Mouse (Mus musculus): ENCODE results near the gene Otulinl.
"Not testable (repeated sequence)": the region's sequence is repeated elsewhere in the genome, so short reads cannot be mapped to it uniquely, and the experiment has no call there.

Otulinl gene

DNA sequence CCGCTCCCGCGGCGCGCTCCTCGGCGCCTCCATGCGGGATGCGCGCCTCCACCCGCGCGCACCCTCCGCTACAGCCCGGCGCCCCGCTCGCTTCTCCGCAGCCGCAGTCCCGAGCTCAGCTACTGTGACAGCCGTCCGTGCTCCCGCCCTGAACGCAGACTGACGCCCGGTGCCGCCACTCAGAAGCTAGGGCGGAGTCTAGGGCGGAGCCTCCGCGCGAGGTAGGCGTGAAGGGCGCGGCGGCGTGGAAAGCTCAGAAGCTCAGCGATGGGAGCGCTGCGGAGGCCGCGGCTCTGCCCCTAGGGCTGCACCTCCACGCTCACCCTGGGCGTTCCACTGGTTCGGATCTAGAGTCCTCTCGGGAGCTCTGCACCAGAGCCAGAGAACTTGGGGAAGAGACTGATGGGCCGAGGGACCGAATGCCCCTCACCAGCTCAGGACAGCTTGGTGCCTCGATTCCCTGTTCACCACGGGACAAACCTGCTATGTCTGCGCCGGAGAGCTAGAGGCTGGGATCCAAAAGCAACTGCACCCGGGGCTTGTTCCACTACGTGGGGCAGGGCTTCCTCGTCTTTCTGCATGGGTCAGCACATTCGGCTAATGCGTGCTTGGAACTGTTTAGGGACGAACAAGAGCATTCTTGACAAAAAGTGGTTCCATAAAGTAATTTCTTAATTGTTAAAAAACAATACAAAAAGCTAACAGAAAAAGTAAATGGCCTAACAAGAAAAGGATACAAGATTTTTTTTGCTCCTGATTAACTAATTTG lies at the start of gene Otulinl:
Gene Otulinl (minus strand): TSS at position 161 of the 769 bp plus-strand sequence.
- in situ Hi-C loops (cut with MboI, MseI) = no loop called here

DNA sequence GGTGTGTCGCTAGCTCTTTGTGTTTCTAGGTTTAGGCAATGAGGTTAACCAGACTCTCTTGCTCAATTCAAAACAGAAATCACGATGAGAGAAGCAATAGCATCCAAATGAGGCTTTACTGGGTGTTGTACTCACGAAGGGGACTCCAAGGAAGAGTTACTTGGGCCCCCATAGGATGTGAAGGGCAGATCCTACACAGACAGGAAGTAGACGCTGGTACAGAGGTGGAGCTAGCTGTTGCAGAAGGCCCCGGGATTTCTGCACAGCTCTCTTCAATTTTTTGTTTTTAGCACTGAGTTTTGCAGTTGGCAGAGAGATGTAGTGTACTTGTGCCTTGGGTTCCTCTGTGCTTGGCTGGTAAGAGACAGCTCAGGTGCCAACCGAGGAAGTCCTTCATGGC lies 44.8 kb upstream of the Otulinl start:
- in situ Hi-C loops (cut with MboI, MseI) = no loop called here

DNA sequence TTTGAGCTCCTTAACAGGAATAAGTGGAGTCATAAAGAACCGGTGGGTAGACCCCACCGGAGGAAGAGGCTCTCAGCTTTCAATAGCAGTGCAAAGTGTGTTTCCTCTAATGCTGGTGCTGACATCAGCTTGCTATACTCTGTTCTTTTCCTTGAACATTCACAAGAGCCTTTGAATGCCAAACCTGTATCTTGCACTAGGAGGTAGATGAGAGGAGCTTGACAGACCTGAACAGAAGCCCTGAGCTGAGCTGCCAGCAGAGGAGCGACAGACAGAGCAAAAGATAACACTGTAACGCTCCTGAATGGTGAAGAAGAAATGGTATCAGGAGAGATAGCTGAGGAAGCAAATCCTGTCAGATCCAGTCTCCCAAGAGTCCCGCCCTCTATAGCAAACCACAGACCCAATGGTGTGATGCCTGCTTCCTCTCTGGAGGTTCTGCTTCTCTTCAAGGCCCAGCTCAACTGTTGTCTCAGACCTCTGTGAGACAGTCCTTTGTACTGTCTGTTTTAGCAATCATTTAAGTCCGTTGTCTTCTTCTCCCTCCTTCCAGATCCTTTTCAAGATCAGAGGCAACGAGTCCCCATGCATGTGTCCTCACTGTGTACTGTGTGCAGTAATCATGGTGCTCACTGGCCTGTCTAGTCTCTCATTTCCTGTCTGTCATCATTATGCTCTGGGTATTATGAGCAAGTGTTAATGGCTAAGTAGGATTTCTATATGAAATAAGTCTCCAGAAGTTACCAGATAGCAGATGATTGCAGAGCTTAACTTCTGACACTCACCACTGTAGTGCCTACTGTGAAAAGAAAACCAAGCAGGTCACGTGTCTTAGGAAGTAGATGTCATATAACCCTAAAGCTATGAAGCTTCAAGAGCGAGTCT lies 43.7 kb upstream of the Otulinl start:
- in situ Hi-C loops (cut with MboI, MseI) = no loop called here

DNA sequence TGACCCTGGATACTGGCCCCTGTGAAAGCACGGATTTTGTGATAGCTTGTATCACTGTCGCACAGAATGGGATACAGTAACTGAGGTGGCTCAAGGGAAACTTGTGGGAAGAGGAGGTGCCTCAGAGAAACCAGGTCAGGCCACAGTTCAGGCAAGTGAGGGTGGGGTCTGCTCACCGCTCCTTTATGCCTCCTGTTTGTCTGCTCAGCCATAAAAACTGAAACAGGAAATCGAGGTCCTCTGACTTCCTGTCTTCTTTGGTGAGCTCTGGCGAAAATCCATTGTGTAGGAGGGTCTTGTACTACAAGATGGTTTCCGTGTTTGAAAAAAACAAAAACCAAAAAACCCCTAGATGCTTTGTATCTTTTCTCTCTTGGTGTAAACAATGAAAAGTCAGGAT lies 42.9 kb upstream of the Otulinl start:
- in situ Hi-C loops (cut with MboI, MseI) = no loop called here

DNA sequence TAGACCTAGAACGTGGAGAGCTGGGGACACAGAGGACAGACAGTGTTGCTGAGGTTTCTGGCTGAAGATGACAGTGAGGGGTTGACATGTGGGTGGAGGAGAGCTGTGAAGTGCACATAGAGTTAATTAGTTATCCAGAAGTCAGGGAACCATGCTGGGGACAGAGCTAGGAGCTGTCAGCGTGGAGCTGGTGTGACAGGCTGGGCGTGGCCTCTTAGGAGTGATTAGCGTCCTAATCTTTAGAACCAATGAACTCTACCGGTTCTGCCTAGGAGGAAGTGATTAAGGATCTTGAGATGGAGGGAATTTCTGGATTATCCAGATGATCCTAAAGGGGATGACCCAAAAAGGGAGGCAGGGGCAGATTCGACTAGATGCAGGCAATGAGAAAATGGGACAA lies 42.4 kb upstream of the Otulinl start:
- in situ Hi-C loops (cut with MboI, MseI) = no loop called here

DNA sequence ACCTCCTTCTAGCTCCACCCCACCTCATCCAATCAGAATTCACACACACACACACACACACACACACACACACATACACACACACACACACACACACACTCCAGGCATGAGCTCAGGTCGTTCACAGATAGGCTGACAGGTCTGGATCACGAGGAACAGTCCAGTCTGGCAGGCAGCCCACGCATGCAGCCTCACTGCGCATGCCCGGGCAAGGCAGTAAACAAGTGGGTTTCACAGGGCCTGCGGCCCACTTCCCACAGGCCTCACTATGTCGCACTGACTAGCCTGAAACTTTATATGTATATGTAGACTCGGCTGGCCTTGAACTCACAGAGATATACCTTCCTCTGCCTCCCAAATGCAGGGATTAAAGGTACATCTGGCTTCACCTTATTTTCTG lies 38.9 kb upstream of the Otulinl start:
- in situ Hi-C loops (cut with MboI, MseI) = not testable (repeated sequence)

DNA sequence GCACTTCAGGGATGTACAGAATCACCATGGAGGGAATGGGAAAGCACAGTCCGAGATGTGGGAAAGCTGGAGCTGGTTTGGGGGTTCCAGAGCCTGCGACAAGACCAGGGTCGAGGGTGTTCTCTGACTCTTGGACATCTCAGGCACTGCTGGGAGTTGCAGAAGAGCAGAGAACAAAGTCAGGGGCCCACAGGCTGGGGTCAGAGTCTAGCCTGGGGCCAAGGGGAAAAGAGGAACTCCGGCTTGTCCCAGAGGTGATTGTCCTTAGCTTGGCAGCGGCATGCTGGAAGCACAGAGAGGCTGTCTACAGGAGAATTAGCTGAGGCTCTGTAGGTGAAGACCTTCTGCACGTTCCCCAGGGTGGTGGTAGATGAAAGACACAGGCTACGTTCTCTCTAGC lies 37.3 kb upstream of the Otulinl start:
- in situ Hi-C loops (cut with MboI, MseI) = loop anchor here (5.0 to 10.0 kb wide), 2 partner anchors 61 to 394 kb away; no protein-coding TSS in a partner anchor

DNA sequence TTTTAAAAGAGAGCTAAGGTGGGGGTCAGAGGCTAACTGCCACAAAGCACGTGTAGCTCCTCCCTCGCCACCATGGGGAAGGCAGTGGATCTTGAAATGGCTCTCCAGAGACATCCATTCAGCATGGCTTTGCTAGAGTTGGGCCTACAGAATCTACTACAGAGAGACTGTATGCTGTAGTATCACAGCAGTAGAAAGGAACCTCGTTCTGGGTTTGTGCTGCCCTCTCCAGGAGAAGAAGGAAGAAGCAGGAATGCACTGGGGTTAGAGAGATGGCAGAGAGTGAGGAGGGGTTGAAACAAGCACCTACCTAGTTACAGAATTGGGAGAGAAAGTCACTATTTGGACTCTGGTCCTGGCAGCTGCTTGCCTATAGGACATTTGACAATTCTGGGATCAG lies 34.0 kb upstream of the Otulinl start:
- in situ Hi-C loops (cut with MboI, MseI) = loop anchor here (5.0 to 10.0 kb wide), 2 partner anchors 58 to 391 kb away; no protein-coding TSS in a partner anchor

DNA sequence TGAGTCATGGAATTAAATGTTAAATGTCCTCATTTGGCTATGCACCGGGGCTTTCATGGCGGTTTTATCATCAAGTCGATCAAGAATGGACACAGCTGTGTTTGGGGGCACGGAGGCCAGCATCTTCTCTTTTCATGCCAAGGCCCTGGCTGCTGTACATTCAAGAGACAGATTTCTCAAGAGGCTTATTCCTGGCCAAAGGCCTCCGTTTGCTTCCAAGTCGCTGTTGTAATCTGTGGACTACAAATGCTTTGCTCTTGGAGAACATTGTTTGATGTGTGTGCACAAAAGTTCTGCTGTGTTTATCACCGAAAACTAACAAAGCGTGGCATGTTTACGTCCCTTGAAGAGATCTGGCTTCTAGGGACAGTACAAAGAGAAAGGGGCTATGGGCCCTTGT lies 29.3 kb upstream of the Otulinl start:
- in situ Hi-C loops (cut with MboI, MseI) = loop anchor here (10.0 kb wide), 1 partner anchor 386 kb away; no protein-coding TSS in a partner anchor

DNA sequence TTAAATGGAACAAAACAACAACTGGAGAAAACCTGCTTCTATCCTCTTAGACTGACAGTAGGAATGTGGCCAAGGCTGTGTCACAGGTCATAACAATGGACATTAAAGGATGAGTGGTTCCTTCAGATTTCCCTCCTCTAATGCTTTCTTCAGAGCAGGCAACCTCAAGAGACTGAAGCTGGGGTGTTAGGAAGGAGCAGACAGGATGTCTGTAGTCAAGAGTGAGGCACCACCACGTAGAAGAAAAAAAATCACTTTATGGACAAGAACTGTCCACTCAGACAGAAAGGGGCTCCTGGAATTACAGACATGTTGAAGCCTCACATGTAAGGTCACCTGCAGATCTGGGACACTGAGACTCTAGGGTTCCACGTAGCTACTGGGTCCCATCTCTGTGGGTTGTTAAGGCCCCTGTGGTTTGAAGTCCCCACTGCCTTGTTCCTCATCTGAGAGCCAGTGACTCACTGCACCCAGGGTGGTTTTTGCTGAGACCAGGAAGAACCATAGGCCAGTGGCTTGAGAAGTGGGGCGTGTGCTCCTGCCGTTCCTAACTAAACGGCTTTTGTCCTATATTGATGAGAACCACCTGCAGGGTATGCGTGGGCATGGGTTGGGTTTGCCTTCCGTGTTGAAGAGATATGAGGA lies 27.7 kb upstream of the Otulinl start:
- in situ Hi-C loops (cut with MboI, MseI) = no loop called here

DNA sequence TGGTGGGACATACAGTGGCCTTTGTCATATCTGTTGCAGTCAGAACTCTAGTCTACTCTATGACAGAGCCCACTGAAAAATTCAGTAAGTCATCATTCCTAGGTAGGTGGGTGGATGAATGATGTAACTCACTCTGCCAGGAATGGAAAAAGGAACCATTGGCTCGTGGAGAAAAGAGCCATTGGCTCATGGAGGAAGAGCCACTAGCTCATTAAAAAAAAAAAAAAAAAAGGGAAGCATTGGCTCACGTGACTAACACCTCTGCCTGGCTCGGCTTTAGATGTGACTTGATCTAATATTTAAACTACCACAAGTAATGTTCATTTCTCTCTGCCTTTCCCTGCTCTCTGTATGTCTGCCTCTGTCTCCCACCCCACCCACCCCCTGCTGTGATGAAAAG lies 27.1 kb upstream of the Otulinl start:
- in situ Hi-C loops (cut with MboI, MseI) = no loop called here

DNA sequence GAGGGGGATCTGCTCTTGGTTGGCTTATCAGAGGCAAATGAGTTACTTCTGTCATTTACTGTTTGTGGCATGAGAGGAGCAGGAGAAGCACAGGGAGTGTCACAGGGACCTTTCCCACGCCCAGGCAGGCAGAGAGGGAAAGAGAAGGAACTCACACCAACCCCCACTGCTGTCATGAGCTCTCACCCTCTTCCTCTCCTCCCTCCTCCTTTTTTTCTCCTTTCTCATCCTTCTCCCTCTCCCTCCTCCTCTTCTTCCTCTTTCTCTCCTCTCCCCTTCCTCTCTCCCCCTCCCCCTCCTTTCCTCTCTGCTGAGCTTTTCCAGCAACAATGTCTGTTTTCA lies 21.6 kb upstream of the Otulinl start:
- in situ Hi-C loops (cut with MboI, MseI) = no loop called here

DNA sequence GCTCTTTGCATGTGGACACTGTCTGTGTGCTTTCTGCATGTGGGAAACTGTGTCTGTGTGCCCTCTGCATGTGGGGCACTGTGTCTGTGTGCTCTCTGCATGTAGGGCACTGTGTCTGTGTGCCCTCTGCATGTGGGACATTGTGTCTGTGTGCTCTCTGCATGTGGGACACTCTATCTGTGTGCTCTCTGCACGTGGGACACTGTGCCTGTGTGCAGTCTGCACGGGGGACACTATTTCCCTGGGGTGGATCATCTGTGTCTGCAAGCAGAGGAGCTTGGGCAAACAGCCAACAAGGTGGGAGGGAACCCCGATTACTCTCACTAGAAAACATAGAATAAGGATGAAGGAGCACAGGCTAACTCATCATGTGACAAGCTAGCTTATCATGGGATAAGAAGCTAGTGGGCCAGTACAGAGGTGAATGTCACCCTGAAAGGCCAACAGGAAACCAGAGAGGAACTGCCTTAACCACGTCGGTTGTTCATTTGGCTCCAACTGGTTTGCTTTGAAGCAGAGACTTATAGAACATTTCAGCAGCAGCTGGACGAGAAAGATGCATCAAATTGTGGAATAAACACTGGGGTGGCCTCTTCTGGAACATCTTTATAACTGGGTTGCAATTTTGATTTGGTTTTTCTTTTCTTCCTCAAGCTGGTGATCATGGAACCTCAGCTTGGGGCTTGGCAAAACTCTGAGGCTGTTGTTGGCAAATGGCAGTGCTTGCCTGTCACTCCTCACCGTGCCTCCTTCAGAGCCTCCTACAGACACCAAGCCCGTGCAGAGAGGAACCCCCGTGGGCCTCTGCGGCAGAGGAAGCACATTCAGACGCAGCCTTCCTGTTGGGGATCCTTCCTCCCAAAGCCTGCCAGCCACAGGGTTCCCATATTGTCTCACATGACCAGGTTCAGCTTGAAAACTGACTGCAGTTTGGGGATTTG lies 20.9 kb upstream of the Otulinl start:
- in situ Hi-C loops (cut with MboI, MseI) = no loop called here

DNA sequence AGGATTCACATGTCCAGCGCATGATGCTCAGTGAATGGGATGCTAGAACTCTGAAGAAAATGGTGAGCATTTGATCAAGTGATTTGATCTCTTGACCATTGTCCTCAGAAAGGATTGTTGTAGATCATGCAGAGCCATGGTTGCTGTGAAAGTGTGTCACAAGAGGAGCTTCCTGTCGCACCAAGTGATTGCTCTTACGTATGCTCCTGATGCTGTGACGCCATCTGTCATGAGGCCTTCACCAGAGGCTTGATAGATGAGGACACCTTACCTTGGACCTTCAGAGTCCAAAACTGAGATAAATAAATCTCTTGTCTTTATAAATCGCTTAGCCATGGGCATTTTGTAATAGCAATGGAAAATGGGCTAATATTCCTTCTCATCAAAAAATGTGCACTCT lies 16.3 kb upstream of the Otulinl start:
- in situ Hi-C loops (cut with MboI, MseI) = no loop called here

DNA sequence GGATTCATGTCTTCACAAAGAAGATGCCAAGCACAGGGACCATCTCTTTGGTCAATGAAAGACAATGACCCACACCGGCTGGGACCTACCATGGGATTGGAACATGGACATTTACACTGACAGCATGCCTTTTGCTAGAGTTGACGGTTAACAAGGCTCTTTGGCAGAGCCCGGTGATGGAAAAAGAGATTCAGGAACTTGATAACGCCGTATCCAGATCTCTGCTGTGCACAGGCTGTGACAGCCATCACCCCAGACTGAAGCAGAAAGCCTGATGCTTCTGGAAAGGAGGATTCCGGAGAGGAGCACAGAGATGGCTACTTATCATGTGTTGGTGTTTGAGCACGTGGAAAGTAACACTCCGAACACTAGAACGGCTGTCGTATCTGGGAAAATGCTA lies 11.9 kb upstream of the Otulinl start:
- in situ Hi-C loops (cut with MboI, MseI) = no loop called here

DNA sequence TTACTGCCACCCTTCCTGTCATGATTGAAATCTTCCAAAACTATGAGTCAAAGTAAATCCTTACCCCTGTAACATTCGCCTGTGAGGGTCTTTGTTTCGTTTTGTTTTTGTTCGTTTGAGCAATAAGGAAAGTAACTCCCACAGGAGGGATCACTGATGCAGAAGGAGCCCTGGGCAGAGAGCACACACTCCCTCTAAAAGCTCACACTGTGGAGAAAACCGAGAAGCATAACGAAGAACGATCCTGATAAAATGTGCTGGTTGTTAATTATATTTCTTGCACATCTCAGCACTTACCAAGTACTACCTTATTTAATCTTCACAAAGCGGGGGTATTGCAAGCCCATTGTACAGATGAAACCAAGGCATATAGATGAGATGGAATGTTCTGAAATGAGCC lies 10.8 kb upstream of the Otulinl start:
- in situ Hi-C loops (cut with MboI, MseI) = no loop called here

DNA sequence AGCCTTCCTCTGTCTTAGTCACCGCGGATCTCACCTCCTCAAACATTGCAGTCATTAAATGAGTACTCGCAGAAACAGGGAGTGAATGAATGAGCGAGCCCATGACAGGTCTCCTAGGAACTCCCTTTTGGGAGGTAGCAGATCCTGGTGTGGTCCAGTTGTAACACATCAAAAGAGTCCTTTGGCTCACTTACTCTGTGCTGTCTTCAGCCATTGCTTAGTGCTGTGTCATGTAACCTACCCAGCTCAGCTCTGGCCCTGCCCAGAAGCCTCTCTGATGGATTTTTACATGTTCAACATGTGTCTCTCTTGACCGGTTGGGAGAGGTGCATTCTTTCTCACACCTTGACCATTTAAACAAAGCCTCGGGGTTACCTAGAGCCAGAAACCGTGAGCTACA lies 9.8 kb upstream of the Otulinl start:
- in situ Hi-C loops (cut with MboI, MseI) = no loop called here

DNA sequence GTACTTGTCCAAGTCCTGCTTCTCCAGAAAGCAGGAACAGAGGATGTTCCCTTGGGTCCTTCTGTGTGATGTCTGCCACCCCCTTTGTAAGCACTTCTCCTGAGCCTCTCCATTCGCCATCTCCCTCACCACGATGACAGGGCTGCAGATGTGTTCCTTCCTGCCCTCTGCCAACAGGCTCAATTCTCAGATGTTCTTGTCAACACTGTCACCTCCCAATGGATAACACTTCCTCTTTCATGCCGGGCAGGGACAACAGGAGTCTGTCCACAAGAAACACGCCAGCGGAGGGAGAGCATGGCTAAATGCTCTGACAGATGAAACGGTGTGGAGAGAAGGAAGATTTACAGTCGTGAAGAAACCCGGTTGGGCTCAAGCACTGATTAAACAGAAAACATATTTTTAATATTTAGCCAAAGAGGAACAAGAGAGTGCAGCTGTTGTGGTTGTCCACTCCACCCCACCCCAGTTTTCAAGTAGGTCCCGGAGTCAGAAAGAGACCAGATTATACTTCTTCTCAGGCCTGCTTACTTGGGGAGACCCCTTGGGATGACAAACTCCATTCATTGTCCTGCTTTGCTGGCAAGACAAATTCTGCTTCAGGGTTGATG lies 6.8 kb upstream of the Otulinl start:
- in situ Hi-C loops (cut with MboI, MseI) = no loop called here

DNA sequence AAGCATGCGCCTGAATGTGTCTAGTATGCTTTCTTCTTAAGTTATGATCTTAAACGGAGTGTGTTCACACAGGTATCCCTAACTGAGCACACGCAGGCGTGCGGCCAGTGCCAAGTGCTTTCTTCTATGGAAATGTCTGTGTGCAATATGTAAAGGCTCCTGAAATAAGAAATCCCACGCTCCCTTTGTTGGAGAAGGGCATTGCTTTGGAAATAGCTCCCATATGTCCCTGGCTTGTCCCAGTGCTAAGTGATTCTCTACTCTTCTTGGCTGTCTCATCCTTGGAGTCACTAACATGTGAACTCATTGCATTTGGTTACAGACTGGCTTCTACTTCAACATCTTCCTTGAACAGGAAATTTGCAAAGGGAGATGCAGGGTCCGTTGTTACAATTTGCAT lies 3.4 kb upstream of the Otulinl start:
- in situ Hi-C loops (cut with MboI, MseI) = no loop called here

DNA sequence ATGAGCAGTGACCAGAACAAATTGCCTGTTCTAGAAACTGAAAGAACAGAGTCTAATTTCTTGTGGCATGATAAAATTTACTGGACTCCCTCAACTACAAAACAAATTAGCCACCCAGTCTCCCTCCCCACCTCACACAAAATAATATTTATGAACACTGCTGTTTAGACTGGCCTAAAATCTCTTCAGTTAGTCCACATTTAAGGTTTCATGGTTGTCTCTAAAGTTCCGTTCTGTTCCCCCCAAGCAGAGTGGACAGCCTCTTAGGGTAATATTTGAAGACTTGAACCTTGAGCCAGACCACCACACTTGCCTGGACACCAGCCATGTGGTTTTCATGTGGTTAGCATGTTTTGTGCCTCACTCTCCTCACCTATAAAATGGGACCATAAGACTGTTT lies 1.8 kb upstream of the Otulinl start:
- in situ Hi-C loops (cut with MboI, MseI) = no loop called here

DNA sequence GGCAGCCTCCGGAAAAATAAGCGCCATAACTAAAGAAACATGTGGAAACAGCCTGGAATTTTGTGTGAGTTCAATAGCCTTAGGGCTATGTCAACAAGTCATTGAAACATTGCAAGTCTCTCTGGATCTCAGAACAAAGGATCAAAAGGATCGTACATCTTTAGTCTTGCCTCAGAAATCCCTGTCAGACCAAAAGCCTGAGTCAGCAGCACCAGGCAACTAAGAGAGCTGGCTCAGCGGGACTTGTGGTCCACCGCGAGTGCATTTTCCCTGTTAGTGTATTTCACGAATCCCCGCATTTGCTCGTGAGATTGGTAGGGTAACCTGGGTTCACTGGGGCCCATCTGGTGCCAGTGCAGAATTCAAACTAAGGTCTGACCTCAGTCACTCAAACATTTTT lies 1.2 kb upstream of the Otulinl start:
- in situ Hi-C loops (cut with MboI, MseI) = no loop called here

Measured in T-helper 2 cell (primary cell).